Comparison of ENCODE assay signal across 19 mouse cellular contexts in genomic region chr9:62082986-62083385, GRCm38 (mm10). TPM values are rescaled to one million over a fixed set of nuclear protein-coding genes. Genes with fewer than 3 reads are reported as not detected.
DNase-seq lines count a peak whose midpoint lies in the region; ATAC-seq lines count a peak whose summit lies in the region.
"Had no signal": no experiment of that assay in that cellular context is flagged by ENCODE, and none has a peak within 500 bp of the region (broad histone marks: within the 10 kb centered on the region; RNA-seq: fewer than 3 reads in every experiment).

No protein-coding gene starts in this region.

- WGBS in liver, embryonic 13.5 days (ENCODE audit: insufficient replicate concordance) = 3% methylated on average over 2 of the region's 2 CpGs

- no peaks in the 10 kb centered on the region for H3K9me3 ChIP-seq in liver, embryonic 13.5 days (replicated peaks)
- H3K9me3 ChIP-seq: embryonic facial prominence, embryonic 13.5 days; forebrain, embryonic 12.5 days; hindbrain, embryonic 13.5 days; limb, embryonic 12.5 days had no signal

- H3K4me3 ChIP-seq in liver, embryonic 13.5 days (replicated peaks) = no peak overlapping the region
- H3K4me3 ChIP-seq: embryonic facial prominence, embryonic 13.5 days; forebrain, embryonic 12.5 days; hindbrain, embryonic 13.5 days; limb, embryonic 12.5 days had no signal

- peak; percentile 13 for DNase-seq in adrenal gland, adult 8-10 months
- no peak for DNase-seq in adrenal gland, adult 18-20 months (ENCODE audit: low spot score in 2 of 2)
- DNase-seq in 416B (ENCODE audit: low read depth) = peak; percentile 95
- DNase-seq in adrenal gland, postnatal 36 days = peak; percentile 39 to 44
- DNase-seq in liver, embryonic 13.5 days = peak; percentile 76
- no peak for DNase-seq in Muller cell, postnatal 12 days (ENCODE audit: inconsistent ontology term)
- no peak for DNase-seq in B cell, adult 2 months
- no peak for DNase-seq in ovary, postnatal 36 days (ENCODE audit: low spot score)
- DNase-seq: cerebellum, postnatal 25 days; gastrocnemius, postnatal 10 days; kidney, adult 18-20 months; lung, postnatal 10 days; midbrain, embryonic 14.5 days; retina, postnatal 1 day; thymus, adult 18-20 months had no signal

- no peak overlapping the region for H3K27ac ChIP-seq in liver, embryonic 13.5 days
- H3K27ac ChIP-seq: embryonic facial prominence, embryonic 13.5 days; forebrain, embryonic 12.5 days; hindbrain, embryonic 13.5 days; limb, embryonic 12.5 days had no signal

- no peak overlapping the region for H3K4me2 ChIP-seq in liver, embryonic 13.5 days
- H3K4me2 ChIP-seq: embryonic facial prominence, embryonic 13.5 days; forebrain, embryonic 12.5 days; hindbrain, embryonic 13.5 days; limb, embryonic 12.5 days had no signal

- H3K4me1 ChIP-seq in liver, embryonic 13.5 days (replicated peaks) = peaks cover 27% of the 10 kb centered on the region

- H3K27me3 ChIP-seq in liver, embryonic 13.5 days = no peaks in the 10 kb centered on the region
- H3K27me3 ChIP-seq: embryonic facial prominence, embryonic 13.5 days; forebrain, embryonic 12.5 days; hindbrain, embryonic 13.5 days; limb, embryonic 12.5 days had no signal

- H3K36me3 ChIP-seq in liver, embryonic 13.5 days = peaks cover 8% of the 10 kb centered on the region; the same call in 1 of the 2 replicates
- H3K36me3 ChIP-seq: forebrain, embryonic 12.5 days had no signal

- no peak overlapping the region for H3K9ac ChIP-seq in liver, embryonic 13.5 days
- H3K9ac ChIP-seq: embryonic facial prominence, embryonic 13.5 days; forebrain, embryonic 12.5 days; hindbrain, embryonic 13.5 days; limb, embryonic 12.5 days had no signal

- peak; percentile 75 for ATAC-seq in liver, embryonic 13.5 days (ENCODE audit: low read depth)

RNA-seq across cellular contexts. Expression of gene Glce, which starts 39.5 kb away (rescaled TPM):
- 10 to 100 TPM; 34.0 to 41.7 (median 36.6) TPM for total RNA-seq in adrenal gland, adult 8-10 months (2022)
- 10 to 100 TPM; 23.1 to 43.1 TPM for total RNA-seq in adrenal gland, adult 18-20 months (2021)
- total RNA-seq in adrenal gland, postnatal 36 days (2021) = 10 to 100 TPM; 38.5 to 41.8 TPM
- polyA plus RNA-seq in liver, embryonic 13.5 days (2015; fragmentation: Nextera tagmentation; extraction: Ambion mirVana) = 5.3 and 7.6 TPM in 2 replicates

RNA-seq across cellular contexts. Expression of gene Paqr5, which starts 56.3 kb away (rescaled TPM):
- total RNA-seq in adrenal gland, adult 8-10 months (2022) = 1 to 10 TPM; 1.9 to 6.4 (median 4.2) TPM
- 1 to 10 TPM; 3.2 to 5.2 TPM for total RNA-seq in adrenal gland, adult 18-20 months (2021)
- total RNA-seq in adrenal gland, postnatal 36 days (2021) = 10 to 100 TPM in 1 of 2 experiments, under 1 TPM in 1; 0.99 to 10.8 TPM
- polyA plus RNA-seq in liver, embryonic 13.5 days (2015; fragmentation: Nextera tagmentation; extraction: Ambion mirVana) = 0.05 and 0.12 TPM in 2 replicates

Comparison
In these comparisons a context has a peak if more than half of its experiments do, and no peak if none do; other contexts are left out.
1. DNase-seq: peak in adrenal gland, adult 8-10 months (single experiment), 416B (single experiment), adrenal gland, postnatal 36 days (2 of 2) and liver, embryonic 13.5 days (single experiment); none in adrenal gland, adult 18-20 months (0 of 2), Muller cell, postnatal 12 days (single experiment), B cell, adult 2 months (0 of 2) and ovary, postnatal 36 days (single experiment).